Mouse (Mus musculus): Measurements from ENCODE around the gene Arfip1.

- no peak for TF ChIP-seq CTCF (IDR thresholded peaks at IDR 0.05)
- TF ChIP-seq EP300 (IDR thresholded peaks at IDR 0.05): no peak
Measured at GRCm38 (mm10) chr3:84472527-84472926, 109.9 kb downstream of the Arfip1 start.
